Mouse (Mus musculus) central nervous system, embryonic 18 days (tissue): ENCODE data around the gene 4932429P05Rik. TPM values are rescaled to one million over a fixed set of nuclear protein-coding genes. Genes with fewer than 3 reads are reported as not detected.

ENCODE experiments used
- polyA plus RNA-seq: library from polyadenylated mRNA; depleted of rRNA; stranded (reverse); fragments of >200 nt; gene quantifications from 2 replicates; pipeline ENCODE4 v1.2.3, GENCODE M21; 2012; rRNA removed

The 4932429P05Rik gene
- not detected in 2 replicates for polyA plus RNA-seq

DNA sequence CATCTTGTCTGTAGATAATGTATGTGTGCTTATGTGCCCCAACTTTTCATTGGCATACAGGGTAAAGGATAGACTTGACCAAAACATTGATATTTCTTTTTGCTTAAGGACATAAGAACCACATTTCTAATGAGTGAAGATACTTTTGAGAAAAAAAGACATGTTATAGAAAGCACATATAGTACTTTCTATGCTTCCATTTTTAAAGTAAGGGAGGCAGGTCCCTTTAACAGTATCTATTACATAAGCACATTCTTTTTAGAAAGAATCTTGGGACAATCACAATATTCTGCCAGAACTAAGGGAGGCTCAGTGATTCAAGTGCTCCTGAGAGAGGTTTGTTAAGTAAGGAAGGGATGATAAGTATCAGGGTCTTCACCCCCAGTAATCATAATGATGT is at the start of gene 4932429P05Rik:
4932429P05Rik (plus strand) TSS at position 301 of the 400 bp plus-strand sequence.

Other genes starting within 250 kb of the 4932429P05Rik start
- not detected in 2 replicates for gene 4930415L06Rik, start 180.6 kb downstream of the 4932429P05Rik start, polyA plus RNA-seq